Mouse (Mus musculus) CH12.LX (cell line): ENCODE measurements around the gene Ldlrad1.

Source experiments
- BHLHE40 ChIP-seq: IDR thresholded peaks from 2 replicates; pipeline ENCODE4 v1.6.1; 2011; ENCODE audit warnings: mild to moderate bottlenecking, low read depth, low read length, improper control_type of control experiment
- CHD2 ChIP-seq: IDR thresholded peaks from 2 replicates; pipeline ENCODE4 v1.6.1; 2011; ENCODE audit warnings: low read length, improper control_type of control experiment
- CTCF ChIP-seq, 2 experiments: IDR thresholded peaks in 1 of 2; conservative IDR thresholded peaks in 1 of 2; 2 replicates each; pipeline ENCODE4 v1.5.1; 2011 to 2012; ENCODE audit warnings: low read depth in 2 of 2, low read length in 2 of 2, improper control_type of control experiment in 1 of 2, inconsistent platforms in 1 of 2, mild to moderate bottlenecking in 1 of 2, moderate library complexity in 1 of 2
- E2F4 ChIP-seq: IDR thresholded peaks from 2 replicates; pipeline ENCODE4 v1.6.1; 2011; ENCODE audit warnings: low read depth, low read length, improper control_type of control experiment; ENCODE audit not compliant: insufficient replicate concordance
- EP300 ChIP-seq: IDR thresholded peaks from 2 replicates; pipeline ENCODE4 v1.6.1; 2011; ENCODE audit warnings: low read length, improper control_type of control experiment
- GABPA ChIP-seq: IDR thresholded peaks from 2 replicates; pipeline ENCODE4 v1.6.1; 2012; ENCODE audit warnings: low read depth, low read length, improper control_type of control experiment, inconsistent platforms; ENCODE audit not compliant: insufficient replicate concordance
- MAFK ChIP-seq: IDR thresholded peaks from 2 replicates; pipeline ENCODE4 v1.6.1; 2011; ENCODE audit warnings: low read length, improper control_type of control experiment; ENCODE audit not compliant: insufficient replicate concordance
- MXI1 ChIP-seq: IDR thresholded peaks from 2 replicates; pipeline ENCODE4 v1.6.1; 2011; ENCODE audit warnings: mild to moderate bottlenecking, low read depth, low read length, improper control_type of control experiment
- NRF1 ChIP-seq: IDR thresholded peaks from 2 replicates; pipeline ENCODE4 v1.6.1; 2014; ENCODE audit warnings: low read depth, mild to moderate bottlenecking, inconsistent platforms, low read length, improper control_type of control experiment, moderate library complexity
- POLR2A ChIP-seq: IDR thresholded peaks from 2 replicates; pipeline ENCODE4 v1.6.1; 2011; ENCODE audit warnings: low read depth, mild to moderate bottlenecking, improper control_type of control experiment, low read length
- USF1 ChIP-seq: IDR thresholded peaks from 2 replicates; pipeline ENCODE4 v1.6.1; 2014; ENCODE audit warnings: low read depth, mild to moderate bottlenecking, inconsistent platforms, low read length, improper control_type of control experiment
- ZC3H11A ChIP-seq: IDR thresholded peaks from 2 replicates; pipeline ENCODE4 v1.6.1; 2012; ENCODE audit warnings: low read depth, mild to moderate bottlenecking, inconsistent platforms, low read length, improper control_type of control experiment
- ZNF384 ChIP-seq: IDR thresholded peaks from 2 replicates; pipeline ENCODE4 v1.6.1; 2012; ENCODE audit warnings: low read depth, low read length, improper control_type of control experiment, inconsistent platforms

GRCm38 (mm10) chr4:107210483-107211097 lies 1.6 kb downstream of the Ldlrad1 start:
- TF ChIP-seq MXI1, result no peak
- no peak for TF ChIP-seq CTCF (conservative IDR thresholded peaks at IDR 0.05 in 1 of 2, IDR thresholded peaks at IDR 0.05 in 1 of 2; ENCODE audit: low read depth in 2 of 2, low read length in 2 of 2)
- no peak for TF ChIP-seq GABPA
- TF ChIP-seq ZNF384, result no peak
- TF ChIP-seq ZC3H11A, result no peak
- TF ChIP-seq EP300, result no peak
- TF ChIP-seq POLR2A, result no peak
- no peak for TF ChIP-seq BHLHE40
- no peak for TF ChIP-seq USF1
- TF ChIP-seq CHD2, result no peak
- no peak for TF ChIP-seq MAFK
- TF ChIP-seq E2F4, result no peak
- no peak for TF ChIP-seq NRF1
